Mouse (Mus musculus) liver, adult 2 months (tissue): ENCODE results near the gene Gtf2f2.

Experiments
- CTCF ChIP-seq: fragments of 200-500 bp; IDR thresholded peaks from 2 replicates; pipeline ENCODE4 v1.5.1; 2011; ENCODE audit warnings: low read depth, low read length, control low read depth
- POLR2A ChIP-seq: fragments of 200-500 bp; IDR thresholded peaks from 2 replicates; pipeline ENCODE4 v1.6.1; 2011; ENCODE audit warnings: low read length, control low read depth; ENCODE audit not compliant: insufficient read depth; ENCODE audit errors: extremely low read depth

DNA sequence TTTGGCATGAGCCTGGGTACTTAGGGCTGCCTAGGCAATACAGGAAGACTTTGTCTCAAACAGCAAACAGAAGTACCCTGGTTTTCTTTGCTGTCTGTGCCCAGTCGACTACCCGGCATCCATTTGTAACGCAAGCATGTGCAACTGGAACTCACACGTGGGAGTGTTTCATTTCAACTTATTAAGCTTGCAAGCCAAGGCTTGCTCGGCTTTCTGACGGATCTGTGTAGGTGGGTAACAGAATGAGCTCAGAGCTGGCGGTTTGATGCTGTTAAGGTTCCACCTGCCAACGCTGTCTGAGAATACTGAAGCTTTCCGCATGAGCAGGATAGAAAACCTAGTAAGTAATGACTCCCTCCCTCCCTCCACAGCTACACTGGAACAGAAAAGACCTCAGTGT, 118.5 kb downstream of the Gtf2f2 start:
- TF ChIP-seq CTCF (no peak), POLR2A (no peak)
